26 mouse cellular contexts compared by ENCODE assay signal in the genomic region with DNA sequence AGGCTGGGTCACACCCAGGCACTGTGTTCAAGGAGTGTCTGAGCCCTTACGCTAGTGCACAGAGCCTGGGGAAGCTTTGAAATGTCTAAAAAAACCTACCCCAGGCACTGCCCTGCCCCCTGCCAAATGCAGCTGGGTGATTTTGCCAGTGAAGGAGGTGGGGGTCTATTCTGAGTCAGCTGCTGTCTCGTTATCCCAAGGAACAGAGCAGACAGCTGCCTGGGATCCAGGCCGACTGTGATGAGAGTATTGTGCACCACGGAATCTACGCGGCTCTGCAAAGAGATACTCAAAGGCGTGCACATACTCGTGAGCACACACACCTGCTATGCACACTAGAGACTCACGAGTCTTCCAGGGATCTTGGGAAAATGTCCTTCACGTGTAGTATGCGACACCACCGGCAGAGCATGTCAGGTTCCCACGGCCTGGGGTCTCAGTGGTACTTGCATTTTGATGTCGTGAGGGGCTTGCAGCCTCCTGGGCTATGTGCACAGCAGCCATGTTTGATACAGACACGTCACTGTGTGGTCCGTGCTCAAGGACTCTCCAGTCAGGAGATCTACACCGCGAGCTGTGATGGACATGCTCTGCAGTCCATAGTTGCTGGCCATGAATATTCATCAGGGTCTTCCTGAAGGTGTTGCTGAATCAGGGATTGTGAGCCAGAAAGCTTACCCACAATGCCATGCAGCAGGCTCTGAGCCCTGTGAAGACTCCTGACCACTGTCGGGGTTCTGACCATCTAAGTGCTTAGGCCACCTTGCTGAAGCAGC.
A peak's percentile ranks its signal among the peaks of the same experiment; 100 is the strongest.
DNase-seq lines count a peak whose midpoint lies in the region; ATAC-seq and TF ChIP-seq lines count a peak whose summit lies in the region.
"Had no signal": no experiment of that assay in that cellular context is flagged by ENCODE, and none has a peak within 500 bp of the region (broad histone marks: within the 10 kb centered on the region; RNA-seq: fewer than 3 reads in every experiment).

No protein-coding gene starts in this region.

- 73% methylated on average over 19 of the region's 19 CpGs for WGBS in hindbrain, embryonic 12.5 days
- WGBS in hindbrain, embryonic 14.5 days: 66% methylated on average over 19 of the region's 19 CpGs
- 78% methylated on average over 19 of the region's 19 CpGs for WGBS in neural tube, embryonic 13.5 days
- 63% methylated on average over 19 of the region's 19 CpGs for WGBS in forebrain, postnatal 0 days

- no peak overlapping the region for H3K4me2 ChIP-seq in hindbrain, embryonic 12.5 days (replicated peaks)
- H3K4me2 ChIP-seq in hindbrain, embryonic 14.5 days (replicated peaks): no peak overlapping the region
- no peak overlapping the region for H3K4me2 ChIP-seq in neural tube, embryonic 13.5 days
- no peak overlapping the region for H3K4me2 ChIP-seq in forebrain, postnatal 0 days (ENCODE audit: low read depth)
- H3K4me2 ChIP-seq: embryonic facial prominence, embryonic 13.5 days; heart, embryonic 13.5 days; limb, embryonic 15.5 days; lung, embryonic 14.5 days; stomach, embryonic 15.5 days had no signal

- peak overlapping the region; percentile 0; the same call in 1 of the 2 replicates for H3K27ac ChIP-seq in hindbrain, embryonic 12.5 days
- H3K27ac ChIP-seq in hindbrain, embryonic 14.5 days: no peak overlapping the region; the same call in 1 of the 2 replicates
- 0 out of 2 replicates have a peak overlapping the region, but pooled peaks have one; percentile 18 for H3K27ac ChIP-seq in neural tube, embryonic 13.5 days (replicated peaks)
- no peak overlapping the region for H3K27ac ChIP-seq in forebrain, postnatal 0 days (ENCODE audit: low read depth, low read length)
- H3K27ac ChIP-seq: embryonic facial prominence, embryonic 13.5 days; heart, adult 2 months; heart, embryonic 13.5 days; limb, embryonic 15.5 days; liver, embryonic 14.5 days; stomach, embryonic 15.5 days had no signal

- no peak for TF ChIP-seq CTCF in forebrain, postnatal 0 days (IDR thresholded peaks at IDR 0.05; ENCODE audit: low read depth)

- H3K9me3 ChIP-seq in hindbrain, embryonic 12.5 days (replicated peaks): no peaks in the 10 kb centered on the region
- no peaks in the 10 kb centered on the region for H3K9me3 ChIP-seq in hindbrain, embryonic 14.5 days (ENCODE audit: control insufficient read depth, low read length)
- no peaks in the 10 kb centered on the region for H3K9me3 ChIP-seq in neural tube, embryonic 13.5 days
- no peaks in the 10 kb centered on the region for H3K9me3 ChIP-seq in forebrain, postnatal 0 days (ENCODE audit: low read length)
- H3K9me3 ChIP-seq: heart, embryonic 13.5 days; limb, embryonic 15.5 days; stomach, embryonic 15.5 days had no signal

- H3K27me3 ChIP-seq in hindbrain, embryonic 12.5 days: no peaks in the 10 kb centered on the region
- H3K27me3 ChIP-seq in hindbrain, embryonic 14.5 days (ENCODE audit: control insufficient read depth, insufficient read depth, low read length): no peaks in the 10 kb centered on the region
- no peaks in the 10 kb centered on the region for H3K27me3 ChIP-seq in neural tube, embryonic 13.5 days
- peaks cover 11% of the 10 kb centered on the region for H3K27me3 ChIP-seq in forebrain, postnatal 0 days (ENCODE audit: insufficient read depth, low read length)
- H3K27me3 ChIP-seq: embryonic facial prominence, embryonic 13.5 days; megakaryocyte, embryonic 14.5 days; stomach, embryonic 15.5 days had no signal

- H3K4me3 ChIP-seq in hindbrain, embryonic 12.5 days: no peak overlapping the region
- no peak overlapping the region for H3K4me3 ChIP-seq in hindbrain, embryonic 14.5 days (replicated peaks; ENCODE audit: low read length)
- H3K4me3 ChIP-seq in neural tube, embryonic 13.5 days: no peak overlapping the region
- H3K4me3 ChIP-seq in forebrain, postnatal 0 days (ENCODE audit: low read depth, low read length): no peak overlapping the region
- H3K4me3 ChIP-seq: embryonic facial prominence, embryonic 13.5 days; heart, adult 2 months; heart, embryonic 13.5 days; limb, embryonic 15.5 days; megakaryocyte, embryonic 14.5 days; stomach, embryonic 15.5 days had no signal

- DNase-seq in hindbrain, embryonic 14.5 days (ENCODE audit: low spot score): no peak
- no peak for DNase-seq in neural tube, embryonic 10.5 days (ENCODE audit: extremely low spot score, low spot score)
- peak; percentile 40 for DNase-seq in forebrain, postnatal 0 days
- no peak for DNase-seq in layer of hippocampus, adult 9-11 months
- no peak for DNase-seq in kidney, adult 8-10 months
- DNase-seq: adrenal gland, adult 8-10 months; cerebellum, adult 2 months; cerebellum, postnatal 25 days; gastrocnemius, postnatal 10 days; heart, adult 2 months; heart, postnatal 14 days; kidney, postnatal 36 days; lung, embryonic 14.5 days; lung, postnatal 36 days; thymus, postnatal 25 days had no signal

- no peak for ATAC-seq in hindbrain, embryonic 12.5 days (ENCODE audit: low FRiP score)
- no peak for ATAC-seq in hindbrain, embryonic 14.5 days (ENCODE audit: low FRiP score)
- ATAC-seq in neural tube, embryonic 13.5 days (ENCODE audit: low read depth): no peak
- ATAC-seq in forebrain, postnatal 0 days: peak; percentile 81
- ATAC-seq: activated CD4-positive, CD25-positive, alpha-beta regulatory T cell, adult 4 months; hindbrain, embryonic 16.5 days; intestine, embryonic 16.5 days had no signal

- peak overlapping the region; percentile 32; the same call in 1 of the 2 replicates for H3K9ac ChIP-seq in hindbrain, embryonic 12.5 days
- H3K9ac ChIP-seq in hindbrain, embryonic 14.5 days: no peak overlapping the region
- H3K9ac ChIP-seq in neural tube, embryonic 13.5 days: no peak overlapping the region
- no peak overlapping the region for H3K9ac ChIP-seq in forebrain, postnatal 0 days
- H3K9ac ChIP-seq: embryonic facial prominence, embryonic 13.5 days; heart, embryonic 13.5 days; limb, embryonic 15.5 days; liver, embryonic 14.5 days; lung, embryonic 14.5 days; stomach, embryonic 15.5 days had no signal

- no peaks in the 10 kb centered on the region for H3K36me3 ChIP-seq in hindbrain, embryonic 12.5 days
- H3K36me3 ChIP-seq in hindbrain, embryonic 14.5 days (replicated peaks; ENCODE audit: control insufficient read depth, insufficient read depth): no peaks in the 10 kb centered on the region
- no peaks in the 10 kb centered on the region for H3K36me3 ChIP-seq in neural tube, embryonic 13.5 days
- no peaks in the 10 kb centered on the region for H3K36me3 ChIP-seq in forebrain, postnatal 0 days (ENCODE audit: insufficient read depth)
- H3K36me3 ChIP-seq: embryonic facial prominence, embryonic 13.5 days; heart, embryonic 13.5 days; limb, embryonic 15.5 days; stomach, embryonic 15.5 days had no signal

- peaks cover 4% of the 10 kb centered on the region for H3K4me1 ChIP-seq in hindbrain, embryonic 12.5 days
- H3K4me1 ChIP-seq in hindbrain, embryonic 14.5 days (replicated peaks; ENCODE audit: control insufficient read depth, insufficient read depth, low read length): no peaks in the 10 kb centered on the region
- H3K4me1 ChIP-seq in neural tube, embryonic 13.5 days (replicated peaks): peaks cover 14% of the 10 kb centered on the region
- H3K4me1 ChIP-seq in forebrain, postnatal 0 days (ENCODE audit: insufficient read depth): no peaks in the 10 kb centered on the region
- H3K4me1 ChIP-seq: heart, embryonic 13.5 days; limb, embryonic 15.5 days; megakaryocyte, embryonic 14.5 days had no signal

Comparison
In these comparisons a context has a peak if more than half of its experiments do, and no peak if none do; other contexts are left out.
1. H3K27ac ChIP-seq: peak in hindbrain, embryonic 12.5 days (single experiment) and neural tube, embryonic 13.5 days (single experiment); none in hindbrain, embryonic 14.5 days (single experiment) and forebrain, postnatal 0 days (single experiment).